In genomic region chr2:27122578-27122977, GRCm38 (mm10) we compare ENCODE assay signal across 11 mouse cellular contexts. TPM values are rescaled to one million over a fixed set of nuclear protein-coding genes. Genes with fewer than 3 reads are reported as not detected.
DNase-seq lines count a peak whose midpoint lies in the region; ATAC-seq and TF ChIP-seq lines count a peak whose summit lies in the region.
"Had no signal": no experiment of that assay in that cellular context is flagged by ENCODE, and none has a peak within 500 bp of the region (broad histone marks: within the 10 kb centered on the region; RNA-seq: fewer than 3 reads in every experiment).

No protein-coding gene starts in this region.

- intact Hi-C loops in left cerebral cortex, adult 2 months (cut with DNase I) = no loop called here
- intact Hi-C loops in left cerebral cortex, postnatal 14 days (cut with DNase I) = loop anchor here (5.0 kb wide), 1 partner anchor 80 kb away; no protein-coding TSS in a partner anchor

- TF ChIP-seq CTCF in left cerebral cortex, adult 2 months (IDR thresholded peaks at IDR 0.05) = no peak
- TF ChIP-seq CTCF in brain, embryonic 14.5 days (IDR thresholded peaks at IDR 0.05; ENCODE audit: borderline replicate concordance, extremely low read depth, insufficient read depth, insufficient read length) = no peak

- DNase-seq in left cerebral cortex, adult 2 months (ENCODE audit: extremely low spot score in 1 of 2, low spot score in 2 of 2) = no peak
- DNase-seq in left cerebral cortex, postnatal 14 days (ENCODE audit: low spot score in 2 of 2) = no peak
- peak; percentile 7 for DNase-seq in brain, embryonic 14.5 days (ENCODE audit: low read depth)
- peak; percentile 49 for DNase-seq in embryonic facial prominence, embryonic 14.5 days (ENCODE audit: low spot score)
- DNase-seq in urinary bladder, postnatal 25 days (ENCODE audit: low spot score) = no peak
- no peak for DNase-seq in kidney, postnatal 25 days

- 0 out of 2 replicates have a peak overlapping the region, but pooled peaks have one; percentile 8 for H3K4me2 ChIP-seq in embryonic facial prominence, embryonic 14.5 days (ENCODE audit: low read depth, low read length)
- H3K4me2 ChIP-seq in neural tube, embryonic 12.5 days (replicated peaks) = peak overlapping the region; percentile 4; the same call in 1 of the 2 replicates
- H3K4me2 ChIP-seq: liver, embryonic 15.5 days had no signal

- H3K36me3 ChIP-seq in embryonic facial prominence, embryonic 14.5 days (ENCODE audit: control insufficient read depth, insufficient read depth, low read length) = no peaks in the 10 kb centered on the region
- H3K36me3 ChIP-seq in neural tube, embryonic 12.5 days = no peaks in the 10 kb centered on the region
- H3K36me3 ChIP-seq: G1E; liver, embryonic 15.5 days had no signal

- no peak overlapping the region for H3K4me3 ChIP-seq in left cerebral cortex, adult 2 months
- no peak overlapping the region for H3K4me3 ChIP-seq in embryonic facial prominence, embryonic 14.5 days (ENCODE audit: low read depth, low read length)
- H3K4me3 ChIP-seq in neural tube, embryonic 12.5 days = no peak overlapping the region
- H3K4me3 ChIP-seq: liver, embryonic 15.5 days had no signal

- peaks cover 27% of the 10 kb centered on the region for H3K4me1 ChIP-seq in embryonic facial prominence, embryonic 14.5 days (ENCODE audit: control insufficient read depth, insufficient read depth, low read length)
- peaks cover 21% of the 10 kb centered on the region for H3K4me1 ChIP-seq in neural tube, embryonic 12.5 days
- H3K4me1 ChIP-seq: liver, embryonic 15.5 days had no signal

- H3K9me3 ChIP-seq in embryonic facial prominence, embryonic 14.5 days (ENCODE audit: control insufficient read depth, low read length) = no peaks in the 10 kb centered on the region
- H3K9me3 ChIP-seq in neural tube, embryonic 12.5 days = no peaks in the 10 kb centered on the region
- H3K9me3 ChIP-seq: G1E; liver, embryonic 15.5 days had no signal

- peak overlapping the region; percentile 21; the same call in 1 of the 2 replicates for H3K9ac ChIP-seq in embryonic facial prominence, embryonic 14.5 days (ENCODE audit: low read depth, low read length)
- no peak overlapping the region for H3K9ac ChIP-seq in neural tube, embryonic 12.5 days
- H3K9ac ChIP-seq: liver, embryonic 15.5 days had no signal

- no peaks in the 10 kb centered on the region; the same call in 1 of the 2 replicates for H3K27me3 ChIP-seq in embryonic facial prominence, embryonic 14.5 days (replicated peaks; ENCODE audit: control insufficient read depth, insufficient read depth, low read length)
- H3K27me3 ChIP-seq in neural tube, embryonic 12.5 days (replicated peaks) = peaks cover 3% of the 10 kb centered on the region; the same call in 1 of the 2 replicates

- TF ChIP-seq POLR2A in brain, embryonic 14.5 days (IDR thresholded peaks at IDR 0.05; ENCODE audit: borderline replicate concordance, extremely low read depth, insufficient read depth, insufficient read length, poor library complexity, severe bottlenecking) = no peak

- peak overlapping the region; percentile 33; the same call in 1 of the 2 replicates for H3K27ac ChIP-seq in left cerebral cortex, adult 2 months
- peak overlapping the region; percentile 53 for H3K27ac ChIP-seq in embryonic facial prominence, embryonic 14.5 days (replicated peaks; ENCODE audit: low read depth, low read length)
- H3K27ac ChIP-seq in neural tube, embryonic 12.5 days = no peak overlapping the region
- H3K27ac ChIP-seq: liver, embryonic 15.5 days had no signal

- peak; percentile 24; the same call in 1 of the 2 replicates for ATAC-seq in embryonic facial prominence, embryonic 14.5 days (ENCODE audit: low read depth)
- peak; percentile 25; the same call in 1 of the 2 replicates for ATAC-seq in neural tube, embryonic 12.5 days (ENCODE audit: low FRiP score, low read depth)
- ATAC-seq: midbrain, embryonic 16.5 days had no signal

- WGBS in embryonic facial prominence, embryonic 14.5 days = 30% methylated on average over 9 of the region's 9 CpGs
- 24% methylated on average over 9 of the region's 9 CpGs for WGBS in neural tube, embryonic 12.5 days

RNA-seq across cellular contexts. Expression of gene Fam163b, which starts 19.7 kb away (rescaled TPM):
- 100 to 1,000 TPM; 103 to 109 TPM for total RNA-seq in left cerebral cortex, adult 2 months (2021)
- total RNA-seq in left cerebral cortex, postnatal 14 days (2021) = 100 to 1,000 TPM; 142 to 143 TPM
- 5.6 and 7.2 TPM in 2 replicates for polyA plus RNA-seq in brain, embryonic 14.5 days (2012; rRNA removed)
- 0.31 and 0.35 TPM in 2 replicates for polyA plus RNA-seq in embryonic facial prominence, embryonic 14.5 days (2014; fragmentation: Nextera tagmentation; extraction: Ambion mirVana)
- 0.74 and 0.80 TPM in 2 replicates for polyA plus RNA-seq in neural tube, embryonic 12.5 days (2016; fragmentation: Nextera tagmentation; extraction: Ambion mirVana)
- polyA plus RNA-seq: G1E; liver, embryonic 15.5 days had no signal

RNA-seq across cellular contexts. Expression of gene Dbh, which starts 42.5 kb away (rescaled TPM):
- under 1 TPM; 0.23 to 0.30 TPM for total RNA-seq in left cerebral cortex, adult 2 months (2021)
- 1 to 10 TPM; 1.3 to 1.8 TPM for total RNA-seq in left cerebral cortex, postnatal 14 days (2021)
- 0.88 and 2.7 TPM in 2 replicates for polyA plus RNA-seq in brain, embryonic 14.5 days (2012; rRNA removed)
- 2.1 and 3.9 TPM in 2 replicates for polyA plus RNA-seq in embryonic facial prominence, embryonic 14.5 days (2014; fragmentation: Nextera tagmentation; extraction: Ambion mirVana)
- polyA plus RNA-seq in neural tube, embryonic 12.5 days (2016; fragmentation: Nextera tagmentation; extraction: Ambion mirVana) = 0.57 and 0.79 TPM in 2 replicates
- polyA plus RNA-seq: forebrain, embryonic 16.5 days; G1E had no signal

RNA-seq across cellular contexts. Expression of gene Adamtsl2, which starts 43.4 kb away (rescaled TPM):
- 10 to 100 TPM; 16.2 to 21.4 TPM for total RNA-seq in left cerebral cortex, adult 2 months (2021)
- 10 to 100 TPM; 27.4 to 29.3 TPM for total RNA-seq in left cerebral cortex, postnatal 14 days (2021)
- 12.1 and 14.3 TPM in 2 replicates for polyA plus RNA-seq in brain, embryonic 14.5 days (2012; rRNA removed)
- polyA plus RNA-seq in embryonic facial prominence, embryonic 14.5 days (2014; fragmentation: Nextera tagmentation; extraction: Ambion mirVana) = 4.6 and 8.0 TPM in 2 replicates
- 6.4 and 9.3 TPM in 2 replicates for polyA plus RNA-seq in neural tube, embryonic 12.5 days (2016; fragmentation: Nextera tagmentation; extraction: Ambion mirVana)
- polyA plus RNA-seq: G1E had no signal

RNA-seq across cellular contexts. Expression of gene Mymk, which starts 50.6 kb away (rescaled TPM):
- total RNA-seq in left cerebral cortex, adult 2 months (2021) = under 1 TPM in 1 of 2 experiments, not detected in 1; 0.75 TPM
- 1 to 10 TPM in 1 of 2 experiments, under 1 TPM in 1; 0.92 to 1.1 TPM for total RNA-seq in left cerebral cortex, postnatal 14 days (2021)
- 0.26 and 0.73 TPM in 2 replicates for polyA plus RNA-seq in brain, embryonic 14.5 days (2012; rRNA removed)
- polyA plus RNA-seq in embryonic facial prominence, embryonic 14.5 days (2014; fragmentation: Nextera tagmentation; extraction: Ambion mirVana) = 90.3 and 111 TPM in 2 replicates
- 6.4 and 7.0 TPM in 2 replicates for polyA plus RNA-seq in neural tube, embryonic 12.5 days (2016; fragmentation: Nextera tagmentation; extraction: Ambion mirVana)
- polyA plus RNA-seq: forebrain, embryonic 16.5 days; G1E; midbrain, embryonic 16.5 days had no signal

Comparison
In these comparisons a context has a peak if more than half of its experiments do, and no peak if none do; other contexts are left out.
1. DNase-seq: peak in brain, embryonic 14.5 days (single experiment) and embryonic facial prominence, embryonic 14.5 days (single experiment); none in left cerebral cortex, adult 2 months (0 of 2), left cerebral cortex, postnatal 14 days (0 of 2), urinary bladder, postnatal 25 days (single experiment) and kidney, postnatal 25 days (0 of 2).